Comparison of ENCODE assay signal across 8 mouse cellular contexts in the genomic region with DNA sequence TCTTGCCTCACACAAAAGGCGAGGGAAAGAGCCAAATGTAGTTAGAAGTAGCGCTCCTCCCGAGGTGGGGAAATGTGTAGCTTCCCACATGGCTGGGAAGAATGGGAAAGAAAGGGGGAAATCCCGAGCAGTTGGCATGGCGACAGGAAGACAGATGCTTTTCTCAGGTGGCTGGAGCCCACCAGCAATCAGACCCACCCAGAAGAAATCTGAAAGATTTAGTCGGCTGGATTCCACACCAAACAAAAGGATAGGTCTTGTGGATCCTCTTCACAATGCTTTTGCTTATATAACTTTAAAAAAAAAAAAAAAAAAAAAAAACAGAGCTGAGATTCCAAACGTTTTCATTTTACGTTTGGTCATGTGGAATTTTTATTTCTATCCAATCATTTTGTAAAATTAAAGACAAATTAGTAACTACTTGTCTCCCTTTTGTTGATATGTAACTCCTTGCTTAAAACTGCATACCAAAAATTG. TPM values are rescaled to one million over a fixed set of nuclear protein-coding genes. Genes with fewer than 3 reads are reported as not detected.
DNase-seq lines count a peak whose midpoint lies in the region; ATAC-seq and TF ChIP-seq lines count a peak whose summit lies in the region.

No protein-coding gene starts in this region.

- TF ChIP-seq CTCF in E14TG2a.4 (conservative IDR thresholded peaks at IDR 0.05; ENCODE audit: low read length): no peak

- H3K9ac ChIP-seq in heart, embryonic 12.5 days: no peak overlapping the region
- peak overlapping the region; percentile 72 for H3K9ac ChIP-seq in forebrain, embryonic 13.5 days
- no peak overlapping the region for H3K9ac ChIP-seq in liver, embryonic 15.5 days

- no peaks in the 10 kb centered on the region for H3K27me3 ChIP-seq in heart, embryonic 12.5 days (replicated peaks)
- no peaks in the 10 kb centered on the region for H3K27me3 ChIP-seq in E14TG2a.4 (ENCODE audit: insufficient read depth, low read length)
- H3K27me3 ChIP-seq in forebrain, embryonic 13.5 days: no peaks in the 10 kb centered on the region
- peaks cover 32% of the 10 kb centered on the region for H3K27me3 ChIP-seq in liver, embryonic 15.5 days

- no peaks in the 10 kb centered on the region for H3K36me3 ChIP-seq in heart, embryonic 12.5 days
- H3K36me3 ChIP-seq in E14TG2a.4 (ENCODE audit: insufficient read depth, low read length): no peaks in the 10 kb centered on the region
- H3K36me3 ChIP-seq in forebrain, embryonic 13.5 days (ENCODE audit: poor library complexity, severe bottlenecking): no peaks in the 10 kb centered on the region
- no peaks in the 10 kb centered on the region for H3K36me3 ChIP-seq in liver, embryonic 15.5 days (replicated peaks)

- H3K4me1 ChIP-seq in heart, embryonic 12.5 days (replicated peaks): peaks cover 34% of the 10 kb centered on the region
- peaks cover 85% of the 10 kb centered on the region for H3K4me1 ChIP-seq in E14TG2a.4 (replicated peaks; ENCODE audit: low read depth, low read length)
- H3K4me1 ChIP-seq in forebrain, embryonic 13.5 days: peaks cover 47% of the 10 kb centered on the region
- H3K4me1 ChIP-seq in liver, embryonic 15.5 days (replicated peaks): no peaks in the 10 kb centered on the region; the same call in none of the 2 replicates

- H3K27ac ChIP-seq in heart, embryonic 12.5 days (ENCODE audit: poor library complexity, severe bottlenecking): peak overlapping the region; percentile 78
- H3K27ac ChIP-seq in forebrain, embryonic 13.5 days: peak overlapping the region; percentile 100
- H3K27ac ChIP-seq in liver, embryonic 15.5 days (replicated peaks): no peak overlapping the region

- ATAC-seq in heart, embryonic 12.5 days (ENCODE audit: insufficient number of reproducible peaks, low FRiP score): peak; percentile 49; the same call in 1 of the 2 replicates
- ATAC-seq in forebrain, embryonic 13.5 days: peak; percentile 74
- no peak for ATAC-seq in liver, embryonic 15.5 days (ENCODE audit: insufficient read depth)

- peak overlapping the region; percentile 42 for H3K4me2 ChIP-seq in heart, embryonic 12.5 days
- H3K4me2 ChIP-seq in forebrain, embryonic 13.5 days: peak overlapping the region; percentile 64
- H3K4me2 ChIP-seq in liver, embryonic 15.5 days: 0 out of 2 replicates have a peak overlapping the region, but pooled peaks have one; percentile 10

- no peaks in the 10 kb centered on the region for H3K9me3 ChIP-seq in heart, embryonic 12.5 days (replicated peaks)
- H3K9me3 ChIP-seq in E14TG2a.4 (ENCODE audit: low read length): no peaks in the 10 kb centered on the region
- H3K9me3 ChIP-seq in forebrain, embryonic 13.5 days (replicated peaks): no peaks in the 10 kb centered on the region
- no peaks in the 10 kb centered on the region for H3K9me3 ChIP-seq in liver, embryonic 15.5 days (replicated peaks)

- 20% methylated on average over 8 of the region's 8 CpGs for WGBS in heart, embryonic 12.5 days
- 3% methylated on average over 8 of the region's 8 CpGs for WGBS in forebrain, embryonic 13.5 days
- 16% methylated on average over 8 of the region's 8 CpGs for WGBS in liver, embryonic 15.5 days (ENCODE audit: insufficient replicate concordance)

- H3K4me3 ChIP-seq in heart, embryonic 12.5 days: 0 out of 2 replicates have a peak overlapping the region, but pooled peaks have one; percentile 5
- peak overlapping the region; percentile 68 for H3K4me3 ChIP-seq in E14TG2a.4 (replicated peaks; ENCODE audit: low read length)
- peak overlapping the region; percentile 34 for H3K4me3 ChIP-seq in forebrain, embryonic 13.5 days
- no peak overlapping the region for H3K4me3 ChIP-seq in liver, embryonic 15.5 days (replicated peaks)

- DNase-seq in heart, adult 18-20 months: no peak
- DNase-seq in urinary bladder, adult 18-20 months (ENCODE audit: low spot score in 2 of 2): no peak
- no peak for DNase-seq in kidney, postnatal 10 days
- no peak for DNase-seq in left cerebral cortex, adult 11 months (ENCODE audit: low spot score)

RNA-seq across cellular contexts. Expression of gene Gng2, which starts 10.0 kb away (rescaled TPM):
- polyA plus RNA-seq in heart, embryonic 12.5 days (2016; fragmentation: Nextera tagmentation; extraction: Ambion mirVana): 31.2 and 37.7 TPM in 2 replicates
- 10 to 100 TPM; 11.1 to 12.6 TPM for total RNA-seq in heart, adult 18-20 months (2021)
- polyA plus RNA-seq in forebrain, embryonic 13.5 days (2015; fragmentation: Nextera tagmentation; extraction: Ambion mirVana): 304 and 326 TPM in 2 replicates
- 8.1 and 9.8 TPM in 2 replicates for polyA plus RNA-seq in liver, embryonic 15.5 days (2015; fragmentation: Nextera tagmentation; extraction: Ambion mirVana)

Comparison
In these comparisons a context has a peak if more than half of its experiments do, and no peak if none do; other contexts are left out.
1. H3K4me2 ChIP-seq: peak in every context shown above with its lines; median percentile 64 in forebrain, embryonic 13.5 days; 42 in heart, embryonic 12.5 days; 10 in liver, embryonic 15.5 days.